Mouse (Mus musculus) liver, adult 2 months (tissue): ENCODE data around the gene Cish. TPM values are rescaled to one million over a fixed set of nuclear protein-coding genes. Genes with fewer than 3 reads are reported as not detected.

Experiments
- DNase-seq: peaks from one replicate; pipeline ENCODE4 v3.0.0-alpha.2; 2011; ENCODE audit warnings: low read depth, low spot score; ENCODE audit errors: extremely low read depth
- H3K27ac ChIP-seq: fragments of 200-500 bp; replicated peaks from 2 replicates; pipeline ENCODE4 v1.5.1; 2012; ENCODE audit warnings: low read depth, mild to moderate bottlenecking, control low read depth, inconsistent platforms, low read length; ENCODE audit not compliant: insufficient read depth
- H3K27me3 ChIP-seq: fragments of 200-500 bp; 2 replicates; pipeline ENCODE4 v1.6.1; 2012; ENCODE audit warnings: mild to moderate bottlenecking, moderate library complexity, low read length, inconsistent platforms; ENCODE audit not compliant: control insufficient read depth, insufficient read depth
- H3K36me3 ChIP-seq: fragments of 200-500 bp; 2 replicates; pipeline ENCODE4 v1.6.1; 2012; ENCODE audit warnings: low read length, inconsistent platforms; ENCODE audit not compliant: control insufficient read depth, insufficient read depth
- H3K4me1 ChIP-seq: fragments of 200-500 bp; 2 replicates; pipeline ENCODE4 v1.6.1; 2011; ENCODE audit warnings: low read length; ENCODE audit not compliant: control insufficient read depth, insufficient read depth
- H3K4me3 ChIP-seq: fragments of 200-500 bp; 2 replicates; pipeline ENCODE4 v1.5.1; 2011; ENCODE audit warnings: low read depth, mild to moderate bottlenecking, control low read depth, low read length, moderate library complexity; ENCODE audit not compliant: insufficient read depth
- H3K79me2 ChIP-seq: fragments of 200-500 bp; 2 replicates; pipeline ENCODE4 v1.6.1; 2012; ENCODE audit warnings: inconsistent platforms, mild to moderate bottlenecking, low read length, moderate library complexity; ENCODE audit not compliant: control insufficient read depth, insufficient read depth
- H3K9ac ChIP-seq: fragments of 200-500 bp; 2 replicates; pipeline ENCODE4 v1.6.1; 2012; ENCODE audit warnings: low read depth, mild to moderate bottlenecking, control low read depth, inconsistent platforms, low read length
- CTCF ChIP-seq: fragments of 200-500 bp; IDR thresholded peaks from 2 replicates; pipeline ENCODE4 v1.5.1; 2011; ENCODE audit warnings: low read depth, low read length, control low read depth
- POLR2A ChIP-seq: fragments of 200-500 bp; IDR thresholded peaks from 2 replicates; pipeline ENCODE4 v1.6.1; 2011; ENCODE audit warnings: low read length, control low read depth; ENCODE audit not compliant: insufficient read depth; ENCODE audit errors: extremely low read depth
- WGBS: fragments of 180-500 bp; shearing (Covaris S2); methylation state at CpG from one replicate; pipeline ENCODE4 v1.1.7; 2018; 5-methylcytosine and 5-hydroxymethylcytosine counted together
- polyA plus RNA-seq: library from polyadenylated mRNA; depleted of rRNA; stranded (reverse); fragments of >200 nt; gene quantifications from 2 replicates; pipeline ENCODE4 v1.2.3, GENCODE M21; 2012
- total RNA-seq: library from RNA; depleted of rRNA; stranded (reverse); fragments of >200 nt; gene quantifications from 2 replicates; pipeline ENCODE4 v1.2.3, GENCODE M21; 2014

The Cish gene
- total and polyA plus RNA-seq, 2 experiments, result 0.55 to 32.8 TPM

GRCm38 (mm10) chr9:107301554-107302331 is 5.9 kb downstream of the Cish start:
- Histone ChIP-seq H3K79me2 (peaks cover 12% of the 10 kb centered on the region; the same call in 1 of the 2 replicates), H3K27me3 (no peaks in the 10 kb centered on the region), H3K27ac (peak overlapping the region; percentile 19; the same call in 1 of the 2 replicates), H3K9ac (0 out of 2 replicates have a peak overlapping the region, but pooled peaks have one; percentile 5), H3K4me1 (peaks cover 59% of the 10 kb centered on the region), H3K36me3 (peaks cover 23% of the 10 kb centered on the region), H3K4me3 (no peak overlapping the region)
- DNase-seq, result no peak
- TF ChIP-seq POLR2A, result no peak
- TF ChIP-seq CTCF, result no peak
- WGBS, result 80% methylated on average over 17 of the region's 17 CpGs

DNA sequence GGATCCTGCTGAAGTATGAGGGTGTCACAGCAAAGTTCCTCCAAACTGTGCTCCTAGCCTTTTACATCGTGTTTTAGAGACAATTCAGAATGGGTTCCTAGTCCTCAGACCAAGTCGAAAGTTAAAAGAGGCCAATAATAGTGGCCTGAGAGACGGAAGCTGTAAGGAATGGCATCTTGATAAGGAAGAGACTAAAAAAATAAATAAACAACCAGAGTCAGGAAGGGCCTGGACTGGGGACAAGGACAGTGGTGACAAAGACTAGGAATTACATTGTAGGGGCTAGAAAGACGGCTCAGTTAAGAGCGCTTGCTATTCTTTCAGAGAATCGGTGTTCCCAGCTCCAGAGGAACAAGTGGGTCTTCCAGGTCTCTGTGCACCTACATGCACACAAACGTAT is 6.8 kb downstream of the Cish start:
- DNase-seq, result no peak
- Histone ChIP-seq H3K4me3 (no peak overlapping the region), H3K4me1 (peaks cover 68% of the 10 kb centered on the region), H3K27ac (0 out of 2 replicates have a peak overlapping the region, but pooled peaks have one; percentile 51), H3K36me3 (peaks cover 23% of the 10 kb centered on the region), H3K79me2 (peaks cover 12% of the 10 kb centered on the region; the same call in 1 of the 2 replicates), H3K9ac (no peak overlapping the region), H3K27me3 (no peaks in the 10 kb centered on the region)
- TF ChIP-seq CTCF (no peak), POLR2A (no peak)
- WGBS, result 55% methylated on average over 7 of the region's 7 CpGs

- Histone ChIP-seq H3K27me3 (no peaks in the 10 kb centered on the region), H3K4me3 (no peak overlapping the region), H3K27ac (peak overlapping the region; percentile 51), H3K4me1 (peaks cover 72% of the 10 kb centered on the region), H3K79me2 (peaks cover 12% of the 10 kb centered on the region; the same call in 1 of the 2 replicates), H3K9ac (no peak overlapping the region), H3K36me3 (peaks cover 23% of the 10 kb centered on the region)
- TF ChIP-seq CTCF (no peak), POLR2A (no peak)
- DNase-seq, result no peak
- 32% methylated on average over 9 of the region's 9 CpGs for WGBS
These were observed 7.4 kb downstream of the Cish start for GRCm38 (mm10) chr9:107303121-107303820.

- Histone ChIP-seq H3K27ac (no peak overlapping the region; the same call in 1 of the 2 replicates), H3K27me3 (no peaks in the 10 kb centered on the region), H3K4me3 (no peak overlapping the region), H3K36me3 (peaks cover 23% of the 10 kb centered on the region), H3K4me1 (peaks cover 78% of the 10 kb centered on the region), H3K9ac (no peak overlapping the region), H3K79me2 (peaks cover 12% of the 10 kb centered on the region; the same call in 1 of the 2 replicates)
- no peak for DNase-seq
- WGBS, result 85% methylated on average over 5 of the region's 5 CpGs
- TF ChIP-seq POLR2A (no peak), CTCF (no peak)
These were observed 8.1 kb downstream of the Cish start for GRCm38 (mm10) chr9:107303900-107304299.

DNA sequence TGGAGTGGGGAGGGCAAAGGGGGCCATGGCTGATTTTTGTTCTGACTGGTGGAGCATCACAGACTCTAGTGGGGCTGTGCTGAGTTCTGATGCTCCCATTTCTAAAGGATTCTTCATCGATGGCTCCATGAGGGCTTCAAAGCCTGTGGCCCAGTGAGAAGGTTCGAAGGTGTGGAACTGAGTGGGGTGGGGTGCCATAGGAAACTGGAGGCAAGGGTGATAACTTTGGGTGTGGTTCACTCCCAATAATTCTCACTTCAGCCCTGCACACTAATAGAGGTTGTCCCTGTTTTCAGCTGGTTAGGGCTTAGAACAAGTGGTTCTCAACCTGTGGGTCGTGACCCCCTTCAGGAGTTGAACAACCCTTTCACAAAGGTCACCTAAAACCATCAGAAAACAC is 8.6 kb downstream of the Cish start:
- H3K9ac ChIP-seq, result no peak overlapping the region
- H3K79me2 ChIP-seq, result peaks cover 12% of the 10 kb centered on the region; the same call in 1 of the 2 replicates
- DNase-seq, result no peak
- no peak overlapping the region for H3K4me3 ChIP-seq
- H3K36me3 ChIP-seq, result peaks cover 23% of the 10 kb centered on the region
- H3K27me3 ChIP-seq, result no peaks in the 10 kb centered on the region
- peaks cover 80% of the 10 kb centered on the region for H3K4me1 ChIP-seq
- WGBS, result 71% methylated on average over 3 of the region's 3 CpGs
- H3K27ac ChIP-seq, result no peak overlapping the region
- TF ChIP-seq CTCF (no peak), POLR2A (no peak)

- H3K4me1 ChIP-seq, result peaks cover 78% of the 10 kb centered on the region
- DNase-seq, result peak; percentile 85
These were observed 9.2 kb downstream of the Cish start for GRCm38 (mm10) chr9:107305012-107305411.

More at GRCm38 (mm10) chr9:107305012-107305411, 9.2 kb downstream of the Cish start:
- TF ChIP-seq CTCF (no peak), POLR2A (no peak)
- Histone ChIP-seq H3K27me3 (no peaks in the 10 kb centered on the region), H3K79me2 (peaks cover 9% of the 10 kb centered on the region; the same call in 1 of the 2 replicates), H3K9ac (no peak overlapping the region; the same call in 1 of the 2 replicates), H3K36me3 (peaks cover 20% of the 10 kb centered on the region), H3K4me3 (no peak overlapping the region), H3K27ac (peak overlapping the region; percentile 54)
- 47% methylated on average over 4 of the region's 4 CpGs for WGBS
